Mouse (Mus musculus) hindbrain, embryonic 16.5 days (tissue): ENCODE data around the gene Scamp1. TPM values are rescaled to one million over a fixed set of nuclear protein-coding genes. Genes with fewer than 3 reads are reported as not detected.
"Not testable (repeated sequence)": the region's sequence is repeated elsewhere in the genome, so short reads cannot be mapped to it uniquely, and the experiment has no call there.

Experiments used
- ATAC-seq: fragments of 200-750 bp; cut with Nextera tagmentation; 2 replicates; pipeline ENCODE4 v1.8.0; 2017; ENCODE audit warnings: moderate TSS enrichment, moderate library complexity
- H3K27ac ChIP-seq: fragments of 300-500 bp; sonication (generic); 2 replicates; pipeline ENCODE4 v1.5.1; 2014; ENCODE audit warnings: low read depth, mild to moderate bottlenecking, control low read depth, low read length, moderate library complexity
- H3K27me3 ChIP-seq: fragments of 300-500 bp; sonication (generic); replicated peaks from 2 replicates; pipeline ENCODE4 v1.6.1; 2014; ENCODE audit warnings: low read length; ENCODE audit not compliant: control insufficient read depth, insufficient read depth
- H3K36me3 ChIP-seq: fragments of 300-500 bp; sonication (generic); 2 replicates; pipeline ENCODE4 v1.6.1; 2014; ENCODE audit warnings: mild to moderate bottlenecking, low read length, moderate library complexity, mixed read lengths; ENCODE audit not compliant: control insufficient read depth, insufficient read depth
- H3K4me1 ChIP-seq: fragments of 300-500 bp; sonication (generic); 2 replicates; pipeline ENCODE4 v1.6.1; 2014; ENCODE audit warnings: low read depth, low read length; ENCODE audit not compliant: control insufficient read depth, insufficient read depth
- H3K4me2 ChIP-seq: fragments of 300-500 bp; sonication (generic); 2 replicates; pipeline ENCODE4 v1.6.1; 2014; ENCODE audit warnings: mild to moderate bottlenecking, low read length, control low read depth, moderate library complexity
- H3K4me3 ChIP-seq: fragments of 300-500 bp; sonication (generic); 2 replicates; pipeline ENCODE4 v1.5.1; 2014; ENCODE audit warnings: mild to moderate bottlenecking, low read length, control low read depth, moderate library complexity
- H3K9ac ChIP-seq: fragments of 300-500 bp; sonication (generic); 2 replicates; pipeline ENCODE4 v1.6.1; 2014; ENCODE audit warnings: low read depth, mild to moderate bottlenecking, control low read depth, low read length, moderate library complexity
- H3K9me3 ChIP-seq: fragments of 300-500 bp; sonication (generic); 2 replicates; pipeline ENCODE4 v1.6.1; 2014; ENCODE audit warnings: mild to moderate bottlenecking, low read length, moderate library complexity; ENCODE audit not compliant: control insufficient read depth
- WGBS: fragments of 180-500 bp; shearing (Covaris S2); extraction: QIAGEN DNeasy Blood & Tissue Kit; methylation state at CpG from one replicate; pipeline ENCODE4 v1.1.7; 2014; 5-methylcytosine and 5-hydroxymethylcytosine counted together
- polyA plus RNA-seq: library from polyadenylated mRNA; unstranded; fragments of >200 nt; fragmentation: Nextera tagmentation; extraction: Ambion mirVana; gene quantifications from 2 replicates; pipeline ENCODE4 v1.2.1, GENCODE M21; 2015

Gene Scamp1
- 176 and 178 TPM in 2 replicates for polyA plus RNA-seq

GRCm38 (mm10) chr13:94285281-94285871 lies at the start of gene Scamp1:
TSS of gene Scamp1 (minus strand) at chr13:94285857.
- Histone ChIP-seq H3K27ac (peak within 1 kb of the TSS; percentile 91), H3K9me3 (no peaks in the 10 kb centered on the region), H3K9ac (peak within 1 kb of the TSS; percentile 99), H3K4me3 (peak within 1 kb of the TSS; percentile 100), H3K4me2 (peak within 1 kb of the TSS; percentile 90), H3K36me3 (no peaks in the 10 kb centered on the region), H3K27me3 (no peaks in the 10 kb centered on the region), H3K4me1 (peaks cover 22% of the 10 kb centered on the region)
- ATAC-seq, result peak; percentile 98
- under 1% methylated on average over 46 of the region's 62 CpGs for WGBS

DNA sequence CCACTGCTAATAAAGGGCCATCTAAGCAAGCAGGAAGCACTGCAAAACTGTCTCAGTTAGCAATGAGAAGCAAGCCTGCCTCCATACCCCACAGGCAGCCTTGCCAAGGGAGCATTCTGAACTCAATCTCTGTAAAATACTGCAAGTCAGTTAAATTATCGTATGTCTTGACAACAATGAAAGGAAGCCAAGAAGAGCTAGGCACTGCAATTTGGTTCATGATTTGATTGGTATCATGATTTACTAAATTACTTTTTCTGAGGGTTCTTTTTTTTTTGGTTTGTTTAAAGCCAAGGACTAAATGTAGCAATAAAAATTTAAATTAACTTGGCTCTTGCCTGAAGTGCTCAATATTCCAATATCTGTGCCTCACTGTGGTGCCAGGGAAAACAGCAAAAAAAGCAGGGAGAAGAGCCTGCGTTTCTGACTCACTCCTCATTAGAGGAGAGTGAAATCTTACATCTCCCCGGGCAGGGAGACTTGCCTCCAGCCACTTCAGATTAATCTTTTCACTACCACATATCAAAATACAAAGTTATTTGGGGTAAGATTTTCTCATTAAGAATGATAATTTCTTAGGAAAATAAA lies 44.8 kb upstream of the Scamp1 start:
- Histone ChIP-seq H3K27me3 (no peaks in the 10 kb centered on the region), H3K4me1 (no peaks in the 10 kb centered on the region)
- 51% methylated on average over 3 of the region's 3 CpGs for WGBS

GRCm38 (mm10) chr13:94329005-94329404 lies 43.3 kb upstream of the Scamp1 start:
- H3K4me2 ChIP-seq, H3K4me1 ChIP-seq, H3K36me3 ChIP-seq, H3K27me3 ChIP-seq, H3K9ac ChIP-seq, H3K4me3 ChIP-seq, ATAC-seq, H3K27ac ChIP-seq, H3K9me3 ChIP-seq: not testable (repeated sequence)
- WGBS, result 97% methylated on average over 6 of the region's 6 CpGs

More for the DNA sequence above, 44.8 kb upstream of the Scamp1 start:
- peak; percentile 63; the same call in 1 of the 2 replicates for ATAC-seq
- Histone ChIP-seq H3K4me2 (no peak overlapping the region), H3K36me3 (no peaks in the 10 kb centered on the region), H3K9me3 (no peaks in the 10 kb centered on the region), H3K4me3 (no peak overlapping the region), H3K27ac (peak overlapping the region; percentile 34; the same call in 1 of the 2 replicates), H3K9ac (no peak overlapping the region)

GRCm38 (mm10) chr13:94328063-94328462 lies 42.4 kb upstream of the Scamp1 start:
- H3K27ac ChIP-seq, result no peak overlapping the region

DNA sequence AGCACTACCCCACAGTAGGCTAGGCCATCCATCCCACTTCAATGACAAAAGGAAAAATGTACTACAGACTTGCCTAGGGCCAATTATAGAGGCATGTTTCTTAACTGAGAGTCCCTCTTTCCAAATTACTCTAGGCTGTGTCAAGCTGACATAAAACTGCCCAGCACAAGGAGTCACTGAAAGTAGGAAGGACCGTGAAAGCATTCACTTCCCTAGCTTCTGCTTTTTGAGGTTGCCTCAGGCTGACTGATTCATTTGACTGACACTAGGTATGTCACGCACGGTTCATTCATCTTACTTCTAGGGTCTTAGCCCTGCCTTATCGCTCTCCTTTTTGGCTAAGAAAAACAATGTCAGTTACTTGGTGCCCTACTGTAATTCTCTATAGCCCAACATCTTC lies 36.8 kb upstream of the Scamp1 start:
- no peaks in the 10 kb centered on the region for H3K36me3 ChIP-seq
- no peaks in the 10 kb centered on the region for H3K9me3 ChIP-seq
- H3K27me3 ChIP-seq, result no peaks in the 10 kb centered on the region
- H3K9ac ChIP-seq, result no peak overlapping the region
- ATAC-seq, result no peak
- H3K4me1 ChIP-seq, result 0 out of 2 replicates have a peak, but pooled peaks cover 3% of the 10 kb centered on the region
- H3K27ac ChIP-seq, result no peak overlapping the region
- no peak overlapping the region for H3K4me3 ChIP-seq
- no peak overlapping the region for H3K4me2 ChIP-seq
- WGBS, result 96% methylated on average over 4 of the region's 4 CpGs

More at GRCm38 (mm10) chr13:94328063-94328462, 42.4 kb upstream of the Scamp1 start:
- no peak overlapping the region for H3K4me3 ChIP-seq
- no peaks in the 10 kb centered on the region for H3K9me3 ChIP-seq
- no peak overlapping the region for H3K4me2 ChIP-seq
- ATAC-seq, result no peak
- H3K9ac ChIP-seq, result no peak overlapping the region
- no peaks in the 10 kb centered on the region for H3K27me3 ChIP-seq
- WGBS, result 74% methylated on average over 3 of the region's 3 CpGs
- no peaks in the 10 kb centered on the region for H3K36me3 ChIP-seq
- no peaks in the 10 kb centered on the region for H3K4me1 ChIP-seq

GRCm38 (mm10) chr13:94321094-94321792 lies 35.6 kb upstream of the Scamp1 start:
- H3K27ac ChIP-seq, result no peak overlapping the region
- ATAC-seq, result peak; percentile 61; the same call in 1 of the 2 replicates
- no peaks in the 10 kb centered on the region for H3K27me3 ChIP-seq
- 0 out of 2 replicates have a peak, but pooled peaks cover 3% of the 10 kb centered on the region for H3K4me1 ChIP-seq
- H3K4me2 ChIP-seq, result no peak overlapping the region
- H3K9me3 ChIP-seq, result no peaks in the 10 kb centered on the region
- H3K9ac ChIP-seq, result no peak overlapping the region
- 75% methylated on average over 1 of the region's 1 CpGs for WGBS
- H3K4me3 ChIP-seq, result no peak overlapping the region
- H3K36me3 ChIP-seq, result no peaks in the 10 kb centered on the region

- H3K4me2 ChIP-seq, result no peak overlapping the region
- H3K4me1 ChIP-seq, result 0 out of 2 replicates have a peak, but pooled peaks cover 3% of the 10 kb centered on the region
- H3K9me3 ChIP-seq, result no peaks in the 10 kb centered on the region
- no peaks in the 10 kb centered on the region for H3K36me3 ChIP-seq
- no peak overlapping the region for H3K4me3 ChIP-seq
- H3K27ac ChIP-seq, result no peak overlapping the region
- 33% methylated on average over 10 of the region's 10 CpGs for WGBS
- no peak overlapping the region for H3K9ac ChIP-seq
- ATAC-seq, result no peak
- H3K27me3 ChIP-seq, result no peaks in the 10 kb centered on the region
These were observed 31.4 kb upstream of the Scamp1 start for GRCm38 (mm10) chr13:94316975-94317511.

GRCm38 (mm10) chr13:94312812-94313211 lies 27.2 kb upstream of the Scamp1 start:
- not testable (repeated sequence) for ATAC-seq, H3K4me2 ChIP-seq, H3K27me3 ChIP-seq, H3K9ac ChIP-seq, H3K36me3 ChIP-seq, H3K4me1 ChIP-seq, H3K27ac ChIP-seq, H3K9me3 ChIP-seq, H3K4me3 ChIP-seq
- 91% methylated on average over 8 of the region's 8 CpGs for WGBS

- Histone ChIP-seq H3K4me2 (no peak overlapping the region), H3K27ac (no peak overlapping the region), H3K9ac (no peak overlapping the region), H3K4me3 (no peak overlapping the region), H3K27me3 (no peaks in the 10 kb centered on the region), H3K9me3 (no peaks in the 10 kb centered on the region), H3K36me3 (no peaks in the 10 kb centered on the region), H3K4me1 (peaks cover 7% of the 10 kb centered on the region)
- 58% methylated on average over 2 of the region's 2 CpGs for WGBS
- ATAC-seq, result no peak
These were observed 22.6 kb upstream of the Scamp1 start for GRCm38 (mm10) chr13:94308279-94308678.
